Mouse (Mus musculus): ENCODE results near the gene Myzap.

- TF ChIP-seq CTCF (IDR thresholded peaks at IDR 0.05; ENCODE audit: control insufficient read depth, insufficient read depth, low read length) (no peak), POLR2A (IDR thresholded peaks at IDR 0.05; ENCODE audit: borderline replicate concordance, control insufficient read depth, low read depth, low read length) (no peak)
Measured at GRCm38 (mm10) chr9:71523901-71524300, 68.3 kb downstream of the Myzap start.

Measured in bone marrow, adult 2 months (tissue).